Mouse (Mus musculus): ENCODE measurements around the gene Ids. TPM values are rescaled to one million over a fixed set of nuclear protein-coding genes. Genes with fewer than 3 reads are reported as not detected.

Ids gene
- 89.8 TPM for polyA plus RNA-seq (2014; fragmentation: Illumina TruSeq; extraction: RNeasy Lipid Tissue Mini Kit (QIAGEN cat#74804); ENCODE audit: low read depth, low replicate concordance)

GRCm38 (mm10) chrX:70364661-70365613 lies at the start of gene Ids:
TSS of gene Ids (minus strand) at chrX:70365084.

GRCm38 (mm10) chrX:70385276-70385961 lies 20.5 kb upstream of the Ids start, which contains the start of gene 1110012L19Rik:
TSS of gene 1110012L19Rik (plus strand) at chrX:70385877.

Other genes starting within 250 kb of the Ids start
- 14.1 TPM for gene 1110012L19Rik, start 20.8 kb upstream of the Ids start, polyA plus RNA-seq (2014; fragmentation: Illumina TruSeq; extraction: RNeasy Lipid Tissue Mini Kit (QIAGEN cat#74804); ENCODE audit: low read depth, low replicate concordance)
- 26.0 TPM for gene Tmem185a, start 112.1 kb upstream of the Ids start, polyA plus RNA-seq (2014; fragmentation: Illumina TruSeq; extraction: RNeasy Lipid Tissue Mini Kit (QIAGEN cat#74804); ENCODE audit: low read depth, low replicate concordance)